ENCODE assay signal across 31 mouse cellular contexts in the genomic region with DNA sequence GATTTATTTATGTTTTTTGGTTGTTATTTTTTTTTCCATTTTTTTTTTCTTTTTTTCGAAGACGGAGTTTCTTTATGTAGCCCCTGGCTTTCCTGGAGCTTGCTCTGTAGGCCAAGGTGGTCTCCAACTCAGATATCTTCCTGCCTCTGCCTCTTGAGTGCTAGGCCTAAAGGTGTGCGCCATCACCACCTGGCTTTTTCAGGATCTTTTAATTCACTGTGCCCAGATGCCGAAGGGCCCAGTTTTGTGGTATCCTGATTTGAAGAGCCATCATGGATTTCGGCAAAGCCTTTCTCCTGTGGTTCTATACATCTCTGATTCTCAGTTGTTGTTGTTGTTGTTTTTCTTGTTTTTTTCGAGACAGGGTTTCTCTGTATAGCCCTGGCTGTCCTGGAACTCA.
"Had no signal": no experiment of that assay in that cellular context is flagged by ENCODE, and none has a peak within 500 bp of the region (broad histone marks: within the 10 kb centered on the region; RNA-seq: fewer than 3 reads in every experiment).

No protein-coding gene starts in this region.

- DNase-seq: left cerebral cortex, postnatal 4 days; liver; liver, embryonic 13.5 days; liver, postnatal 0 days; lung, adult 18-20 months; lung, adult 2 months; lung, embryonic 14.5 days; lung, postnatal 10 days; lung, postnatal 14 days; lung, postnatal 36 days; lung, postnatal 4 days; midbrain, embryonic 14.5 days had no signal

- ATAC-seq: liver, embryonic 12.5 days; liver, postnatal 0 days; lung, postnatal 0 days; midbrain, embryonic 13.5 days; midbrain, embryonic 15.5 days; midbrain, embryonic 16.5 days had no signal

- H3K9me3 ChIP-seq: limb, embryonic 10.5 days; limb, embryonic 12.5 days; limb, embryonic 13.5 days; limb, embryonic 15.5 days; liver, embryonic 12.5 days; liver, embryonic 13.5 days; liver, embryonic 15.5 days; lung, embryonic 15.5 days; midbrain, embryonic 12.5 days; midbrain, embryonic 13.5 days; midbrain, embryonic 15.5 days; neural tube, embryonic 12.5 days; neural tube, embryonic 13.5 days had no signal

- H3K4me3 ChIP-seq: limb, embryonic 10.5 days; limb, embryonic 12.5 days; limb, embryonic 13.5 days; limb, embryonic 15.5 days; liver, embryonic 12.5 days; liver, embryonic 13.5 days; liver, embryonic 15.5 days; lung, embryonic 15.5 days; megakaryocyte, embryonic 14.5 days; midbrain, embryonic 12.5 days; midbrain, embryonic 13.5 days; midbrain, embryonic 15.5 days; myocyte; neural tube, embryonic 12.5 days; neural tube, embryonic 13.5 days had no signal

- H3K27me3 ChIP-seq: limb, embryonic 12.5 days; limb, embryonic 13.5 days; limb, embryonic 15.5 days; liver, embryonic 13.5 days; liver, embryonic 15.5 days; lung, embryonic 15.5 days; midbrain, embryonic 12.5 days; midbrain, embryonic 13.5 days; midbrain, embryonic 15.5 days; neural tube, embryonic 12.5 days; neural tube, embryonic 13.5 days had no signal

- H3K4me1 ChIP-seq: limb, embryonic 15.5 days; liver, embryonic 12.5 days; liver, embryonic 13.5 days; liver, embryonic 15.5 days; lung, embryonic 15.5 days; megakaryocyte, embryonic 14.5 days; midbrain, embryonic 12.5 days; midbrain, embryonic 13.5 days; midbrain, embryonic 15.5 days; neural tube, embryonic 12.5 days; neural tube, embryonic 13.5 days had no signal

- H3K9ac ChIP-seq: limb, embryonic 12.5 days; limb, embryonic 13.5 days; limb, embryonic 15.5 days; liver, embryonic 12.5 days; liver, embryonic 13.5 days; liver, embryonic 14.5 days; liver, embryonic 15.5 days; liver, postnatal 0 days; lung, embryonic 14.5 days; lung, embryonic 15.5 days; midbrain, embryonic 12.5 days; midbrain, embryonic 13.5 days; midbrain, embryonic 15.5 days; neural tube, embryonic 12.5 days; neural tube, embryonic 13.5 days had no signal

- H3K36me3 ChIP-seq: limb, embryonic 10.5 days; limb, embryonic 12.5 days; limb, embryonic 13.5 days; limb, embryonic 15.5 days; liver, embryonic 12.5 days; liver, embryonic 13.5 days; liver, embryonic 15.5 days; lung, embryonic 15.5 days; midbrain, embryonic 12.5 days; midbrain, embryonic 13.5 days; midbrain, embryonic 15.5 days; neural tube, embryonic 12.5 days; neural tube, embryonic 13.5 days had no signal

- H3K4me2 ChIP-seq: limb, embryonic 12.5 days; limb, embryonic 13.5 days; limb, embryonic 15.5 days; liver, embryonic 11.5 days; liver, embryonic 12.5 days; liver, embryonic 13.5 days; liver, embryonic 15.5 days; lung, embryonic 14.5 days; lung, embryonic 15.5 days; midbrain, embryonic 12.5 days; midbrain, embryonic 13.5 days; midbrain, embryonic 15.5 days; neural tube, embryonic 12.5 days; neural tube, embryonic 13.5 days had no signal

- H3K27ac ChIP-seq: limb, embryonic 10.5 days; limb, embryonic 12.5 days; limb, embryonic 13.5 days; limb, embryonic 15.5 days; liver, embryonic 12.5 days; liver, embryonic 13.5 days; liver, embryonic 14.5 days; liver, embryonic 15.5 days; lung, embryonic 15.5 days; macrophage; midbrain, embryonic 12.5 days; midbrain, embryonic 13.5 days; midbrain, embryonic 15.5 days; neural tube, embryonic 12.5 days; neural tube, embryonic 13.5 days had no signal
